Mouse (Mus musculus): Measurements from ENCODE around the gene Zfp654.

- TF ChIP-seq CTCF (IDR thresholded peaks at IDR 0.05; ENCODE audit: control insufficient read depth, insufficient read depth, insufficient read length) (no peak), MAX (IDR thresholded peaks at IDR 0.05) (no peak), CEBPB (IDR thresholded peaks at IDR 0.05; ENCODE audit: low read depth) (no peak), USF1 (IDR thresholded peaks at IDR 0.05; ENCODE audit: low read depth) (no peak), MYOG (IDR thresholded peaks at IDR 0.05; ENCODE audit: control insufficient read depth, extremely low read depth, insufficient read length) (no peak), MYOD1 (IDR thresholded peaks at IDR 0.05; ENCODE audit: control insufficient read depth, insufficient read length, low read depth) (no peak), FOSL1 (IDR thresholded peaks at IDR 0.05; ENCODE audit: insufficient read depth, low read length, poor library complexity, severe bottlenecking) (no peak)
These were observed 97.3 kb downstream of the Zfp654 start for GRCm38 (mm10) chr16:64753990-64754742.
